ENCODE assay signal across 8 mouse cellular contexts in the genomic region with DNA sequence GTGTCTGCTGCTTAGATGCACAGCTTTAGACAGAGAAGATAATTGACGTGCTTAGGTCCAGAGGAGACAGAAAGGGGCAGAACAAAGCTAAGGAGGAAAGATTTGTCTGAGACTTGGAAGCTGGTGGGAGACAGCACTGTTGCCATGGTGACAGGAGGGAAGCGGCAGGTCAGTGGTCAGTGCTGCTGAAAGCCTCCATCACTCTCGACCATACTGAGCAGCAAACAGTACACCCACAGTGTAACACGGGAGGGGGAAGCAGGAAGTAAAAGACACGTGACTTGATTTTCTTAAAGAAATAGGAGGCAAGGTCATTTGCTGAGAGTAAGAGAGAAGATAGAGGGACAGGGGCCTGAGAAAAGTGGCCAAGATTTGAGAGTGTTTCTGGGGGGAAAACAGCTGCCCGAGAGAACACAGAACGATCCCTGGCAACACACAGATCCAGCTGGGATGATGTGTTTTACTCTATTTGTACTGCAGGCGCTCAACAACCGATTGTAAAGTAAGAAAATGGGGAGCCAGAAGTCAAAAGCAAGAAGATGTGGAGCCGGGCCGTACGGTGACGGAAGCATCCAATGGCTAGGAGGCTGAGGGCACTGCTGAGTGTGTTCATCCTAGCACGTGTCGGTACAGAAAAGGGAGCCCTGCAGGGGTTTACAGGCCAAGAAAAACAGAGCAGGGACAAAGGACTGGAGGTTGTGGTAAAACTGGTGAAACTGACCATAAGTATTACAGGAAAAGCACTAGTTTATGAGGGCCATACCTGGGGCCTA.
DNase-seq lines count a peak whose midpoint lies in the region; ATAC-seq lines count a peak whose summit lies in the region.
"Had no signal": no experiment of that assay in that cellular context is flagged by ENCODE, and none has a peak within 500 bp of the region (broad histone marks: within the 10 kb centered on the region; RNA-seq: fewer than 3 reads in every experiment).

No protein-coding gene starts in this region.

- no peaks in the 10 kb centered on the region for H3K9me3 ChIP-seq in hindbrain, embryonic 13.5 days
- no peaks in the 10 kb centered on the region for H3K9me3 ChIP-seq in midbrain, embryonic 11.5 days (ENCODE audit: control insufficient read depth, low read length)
- H3K9me3 ChIP-seq: liver, embryonic 13.5 days had no signal

- H3K27me3 ChIP-seq in hindbrain, embryonic 13.5 days = no peaks in the 10 kb centered on the region
- peaks cover 4% of the 10 kb centered on the region; the same call in 1 of the 2 replicates for H3K27me3 ChIP-seq in midbrain, embryonic 11.5 days (ENCODE audit: control insufficient read depth, insufficient read depth, low read length)
- H3K27me3 ChIP-seq: liver, embryonic 13.5 days had no signal

- 40% methylated on average over 15 of the region's 15 CpGs for WGBS in hindbrain, embryonic 13.5 days
- 37% methylated on average over 15 of the region's 15 CpGs for WGBS in midbrain, embryonic 11.5 days

- H3K4me1 ChIP-seq in hindbrain, embryonic 13.5 days (replicated peaks) = peaks cover 22% of the 10 kb centered on the region
- H3K4me1 ChIP-seq in midbrain, embryonic 11.5 days (ENCODE audit: control insufficient read depth, insufficient read depth, low read length) = peaks cover 23% of the 10 kb centered on the region
- H3K4me1 ChIP-seq: liver, embryonic 13.5 days had no signal

- peak overlapping the region; percentile 39 for H3K4me2 ChIP-seq in hindbrain, embryonic 13.5 days
- H3K4me2 ChIP-seq in midbrain, embryonic 11.5 days = peak overlapping the region; percentile 44
- H3K4me2 ChIP-seq: liver, embryonic 13.5 days had no signal

- peak; percentile 46 for DNase-seq in brain, adult 2 months (ENCODE audit: low read depth, low spot score)
- DNase-seq in embryo, embryonic 10 days (ENCODE audit: low spot score) = peak; percentile 82
- DNase-seq in midbrain, embryonic 11.5 days (ENCODE audit: low spot score, missing footprints) = peak; percentile 94
- no peak for DNase-seq in c-Kit-positive CD71-positive TER-119-positive erythroid progenitor cells, embryonic 14.5 days (ENCODE audit: low spot score)
- DNase-seq in thymus, postnatal 14 days = no peak
- no peak for DNase-seq in frontal cortex, postnatal 36 days (ENCODE audit: low spot score in 2 of 2)
- DNase-seq: liver, embryonic 13.5 days had no signal

- H3K9ac ChIP-seq in hindbrain, embryonic 13.5 days = 0 out of 2 replicates have a peak overlapping the region, but pooled peaks have one; percentile 36
- H3K9ac ChIP-seq in midbrain, embryonic 11.5 days (ENCODE audit: low read length) = peak overlapping the region; percentile 49
- H3K9ac ChIP-seq: liver, embryonic 13.5 days had no signal

- H3K4me3 ChIP-seq in hindbrain, embryonic 13.5 days = peak overlapping the region; percentile 4
- peak overlapping the region; percentile 15; the same call in 1 of the 2 replicates for H3K4me3 ChIP-seq in midbrain, embryonic 11.5 days (ENCODE audit: low read depth, low read length)
- H3K4me3 ChIP-seq: liver, embryonic 13.5 days had no signal

- no peaks in the 10 kb centered on the region for H3K36me3 ChIP-seq in hindbrain, embryonic 13.5 days
- no peaks in the 10 kb centered on the region for H3K36me3 ChIP-seq in midbrain, embryonic 11.5 days (ENCODE audit: control insufficient read depth, insufficient read depth, low read length)
- H3K36me3 ChIP-seq: liver, embryonic 13.5 days had no signal

- ATAC-seq in hindbrain, embryonic 13.5 days (ENCODE audit: low FRiP score) = peak; percentile 94
- ATAC-seq in midbrain, embryonic 11.5 days (ENCODE audit: low FRiP score) = peak; percentile 96

- peak overlapping the region; percentile 36 for H3K27ac ChIP-seq in hindbrain, embryonic 13.5 days
- H3K27ac ChIP-seq in midbrain, embryonic 11.5 days (ENCODE audit: low read depth, low read length) = peak overlapping the region; percentile 76
- H3K27ac ChIP-seq: liver, embryonic 13.5 days had no signal

Comparison
In these comparisons a context has a peak if more than half of its experiments do, and no peak if none do; other contexts are left out.
1. DNase-seq: peak in brain, adult 2 months (single experiment), embryo, embryonic 10 days (single experiment) and midbrain, embryonic 11.5 days (single experiment); none in c-Kit-positive CD71-positive TER-119-positive erythroid progenitor cells, embryonic 14.5 days (single experiment), thymus, postnatal 14 days (single experiment) and frontal cortex, postnatal 36 days (0 of 2).